ENCODE assay signal across 9 mouse cellular contexts in genomic region chr2:163288881-163289379, GRCm38 (mm10).
DNase-seq lines count a peak whose midpoint lies in the region; ATAC-seq lines count a peak whose summit lies in the region.
"Had no signal": no experiment of that assay in that cellular context is flagged by ENCODE, and none has a peak within 500 bp of the region (broad histone marks: within the 10 kb centered on the region; RNA-seq: fewer than 3 reads in every experiment).

No protein-coding gene starts in this region.

- no peak overlapping the region for H3K27ac ChIP-seq in kidney, embryonic 14.5 days (ENCODE audit: low read depth, low read length)
- peak overlapping the region; percentile 32 for H3K27ac ChIP-seq in neural tube, embryonic 12.5 days
- H3K27ac ChIP-seq: macrophage had no signal

- H3K9me3 ChIP-seq in kidney, embryonic 14.5 days (ENCODE audit: control insufficient read depth, low read length): no peaks in the 10 kb centered on the region
- H3K9me3 ChIP-seq in neural tube, embryonic 12.5 days: no peaks in the 10 kb centered on the region

- H3K4me1 ChIP-seq in kidney, embryonic 14.5 days (ENCODE audit: control insufficient read depth, insufficient read depth, low read length): peaks cover 17% of the 10 kb centered on the region
- H3K4me1 ChIP-seq in neural tube, embryonic 12.5 days: peaks cover 22% of the 10 kb centered on the region

- DNase-seq in adrenal gland, postnatal 14 days: peak; percentile 35
- no peak for DNase-seq in adrenal gland, adult 18-20 months (ENCODE audit: low spot score in 2 of 2)
- DNase-seq in urinary bladder, postnatal 14 days (ENCODE audit: low spot score): peak; percentile 28
- no peak for DNase-seq in urinary bladder, postnatal 25 days (ENCODE audit: low spot score)
- DNase-seq in adrenal gland, adult 2 months: no peak

- no peaks in the 10 kb centered on the region for H3K36me3 ChIP-seq in kidney, embryonic 14.5 days (ENCODE audit: control insufficient read depth, insufficient read depth, low read length)
- H3K36me3 ChIP-seq in neural tube, embryonic 12.5 days: no peaks in the 10 kb centered on the region

- no peak overlapping the region for H3K4me3 ChIP-seq in kidney, embryonic 14.5 days (ENCODE audit: low read length)
- H3K4me3 ChIP-seq in neural tube, embryonic 12.5 days: 0 out of 2 replicates have a peak overlapping the region, but pooled peaks have one; percentile 9

- ATAC-seq in kidney, embryonic 14.5 days (ENCODE audit: low FRiP score, low TSS enrichment): peak; percentile 86
- peak; percentile 68 for ATAC-seq in neural tube, embryonic 12.5 days (ENCODE audit: low FRiP score, low read depth)
- ATAC-seq in erythroblast, adult 5-6 weeks (replicated peaks; ENCODE audit: low FRiP score, poor library complexity, severe bottlenecking): no peak

- under 1% methylated on average over 21 of the region's 21 CpGs for WGBS in kidney, embryonic 14.5 days
- WGBS in neural tube, embryonic 12.5 days: under 1% methylated on average over 21 of the region's 21 CpGs

- peaks cover 70% of the 10 kb centered on the region for H3K27me3 ChIP-seq in kidney, embryonic 14.5 days (ENCODE audit: control insufficient read depth, insufficient read depth, low read length)
- peaks cover 55% of the 10 kb centered on the region for H3K27me3 ChIP-seq in neural tube, embryonic 12.5 days (replicated peaks)

- H3K4me2 ChIP-seq in kidney, embryonic 14.5 days (replicated peaks; ENCODE audit: low read depth, low read length): peak overlapping the region; percentile 29; the same call in 1 of the 2 replicates
- H3K4me2 ChIP-seq in neural tube, embryonic 12.5 days (replicated peaks): peak overlapping the region; percentile 49

- no peak overlapping the region for H3K9ac ChIP-seq in kidney, embryonic 14.5 days (ENCODE audit: low read depth, low read length)
- no peak overlapping the region for H3K9ac ChIP-seq in neural tube, embryonic 12.5 days

Comparison
In these comparisons a context has a peak if more than half of its experiments do, and no peak if none do; other contexts are left out.
1. DNase-seq: peak in adrenal gland, postnatal 14 days (single experiment) and urinary bladder, postnatal 14 days (single experiment); none in adrenal gland, adult 18-20 months (0 of 2), urinary bladder, postnatal 25 days (single experiment) and adrenal gland, adult 2 months (single experiment).